Mouse (Mus musculus): ENCODE measurements around the gene Utp6.

Gene Utp6

DNA sequence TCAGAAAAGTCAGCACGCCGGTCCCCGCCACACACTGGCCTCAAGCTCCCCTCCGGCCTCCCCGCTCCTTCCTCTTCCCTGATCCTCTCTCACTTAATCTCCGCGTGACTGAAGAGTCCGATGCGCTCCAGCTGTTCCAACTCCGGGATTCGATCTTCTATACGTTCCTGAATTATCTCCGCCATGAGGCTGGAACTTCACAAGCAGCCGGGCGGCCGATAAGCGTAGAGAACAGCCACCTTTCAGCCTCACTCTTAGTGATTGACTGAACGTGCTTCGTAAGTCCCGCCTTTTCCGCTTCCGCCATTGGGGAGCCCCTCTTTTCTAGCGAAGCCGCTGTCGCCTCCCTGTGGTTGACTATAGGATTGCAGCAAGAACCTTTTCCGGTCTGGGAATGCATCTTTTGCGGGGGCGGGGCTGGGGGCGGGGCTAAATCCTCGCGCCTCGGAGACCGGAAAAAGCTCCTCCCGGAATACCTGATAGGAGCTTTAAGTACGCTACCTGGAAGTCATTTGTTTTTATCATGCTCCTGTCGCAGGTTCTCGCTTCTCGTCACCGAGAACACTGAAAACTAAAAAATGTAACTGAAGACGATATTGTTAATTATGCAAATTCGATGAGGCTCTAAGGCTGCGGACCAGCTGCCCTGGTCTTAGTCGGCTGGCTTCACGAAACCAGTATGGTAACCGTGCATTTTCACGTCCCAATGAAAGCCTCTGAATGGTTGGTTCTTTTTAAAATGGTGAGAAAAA lies at the start of gene Utp6:
Utp6 (minus strand) TSS at position 266 of the 752 bp plus-strand sequence.
- under 1% methylated on average over 46 of the region's 46 CpGs for WGBS

- WGBS: 4% methylated on average over 7 of the region's 7 CpGs
Observed at GRCm38 (mm10) chr11:79994271-79994988, 32.2 kb upstream of the Utp6 start.

- 2% methylated on average over 49 of the region's 74 CpGs for WGBS
Observed at GRCm38 (mm10) chr11:79993356-79994270, 31.4 kb upstream of the Utp6 start.

- WGBS: under 1% methylated on average over 73 of the region's 74 CpGs
Observed at GRCm38 (mm10) chr11:79992592-79993355, 30.6 kb upstream of the Utp6 start, which contains the start of gene Suz12. Gene Suz12, plus strand, starts transcription at chr11:79993106.

- 26% methylated on average over 21 of the region's 21 CpGs for WGBS
Observed at GRCm38 (mm10) chr11:79992035-79992591, 29.9 kb upstream of the Utp6 start.

DNA sequence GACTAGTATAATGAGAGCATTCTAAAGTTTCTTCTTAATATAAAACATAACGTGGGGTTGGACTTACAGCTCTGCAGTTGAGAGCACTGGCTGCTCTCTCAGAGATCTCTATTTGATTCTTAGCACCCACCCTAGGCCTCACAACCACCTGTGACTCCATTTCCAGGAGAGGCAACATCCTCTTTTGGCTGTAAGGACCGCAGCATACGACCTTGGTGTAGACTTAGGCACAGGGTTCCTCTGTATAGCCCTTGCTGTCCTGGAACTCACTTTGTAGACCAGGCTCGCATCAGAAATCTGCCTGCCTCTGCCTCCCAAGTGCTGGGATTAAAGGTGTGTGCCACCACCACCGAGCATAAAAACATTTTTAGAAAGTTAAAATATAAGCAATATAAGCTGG lies 29.4 kb upstream of the Utp6 start:
- 92% methylated on average over 5 of the region's 5 CpGs for WGBS

DNA sequence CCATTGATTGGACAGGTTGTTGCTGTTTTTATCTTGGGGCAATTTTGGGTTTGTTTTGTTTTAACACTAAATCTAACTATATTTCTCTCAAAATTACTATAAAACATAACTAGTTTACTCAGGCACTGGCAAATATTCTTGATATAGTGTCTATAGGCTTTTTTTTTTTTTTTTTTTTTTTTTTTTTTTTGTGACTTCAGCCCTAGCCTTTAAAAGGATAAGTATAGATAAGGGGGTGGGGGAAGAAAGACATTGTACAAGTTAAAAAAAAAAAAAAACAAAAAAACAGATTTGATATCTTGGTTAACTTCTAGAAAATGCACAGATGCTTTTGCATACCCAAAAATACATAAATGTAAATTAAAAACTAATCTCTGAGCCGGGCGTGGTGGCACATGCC lies 27.9 kb upstream of the Utp6 start:
- WGBS: 90% methylated on average over 2 of the region's 2 CpGs

DNA sequence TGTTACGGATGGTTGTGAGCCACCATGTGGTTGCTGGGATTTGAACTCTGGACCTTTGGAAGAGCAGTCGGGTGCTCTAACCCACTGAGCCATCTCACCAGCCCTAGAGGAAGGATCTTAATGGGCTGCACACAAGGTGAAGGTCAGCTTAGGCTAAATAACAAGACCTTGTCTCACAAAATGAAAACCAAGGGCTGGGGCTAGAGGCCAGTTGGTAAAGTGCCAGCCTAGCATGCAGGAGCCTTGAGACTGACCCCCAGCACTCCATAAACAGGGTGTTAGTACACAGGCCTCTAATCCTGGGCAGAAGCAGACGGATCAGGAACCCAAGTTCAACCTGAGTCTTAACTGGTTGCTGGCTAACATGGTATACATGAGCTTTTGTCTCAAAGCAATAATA lies 25.7 kb upstream of the Utp6 start:
- 95% methylated on average over 3 of the region's 3 CpGs for WGBS

DNA sequence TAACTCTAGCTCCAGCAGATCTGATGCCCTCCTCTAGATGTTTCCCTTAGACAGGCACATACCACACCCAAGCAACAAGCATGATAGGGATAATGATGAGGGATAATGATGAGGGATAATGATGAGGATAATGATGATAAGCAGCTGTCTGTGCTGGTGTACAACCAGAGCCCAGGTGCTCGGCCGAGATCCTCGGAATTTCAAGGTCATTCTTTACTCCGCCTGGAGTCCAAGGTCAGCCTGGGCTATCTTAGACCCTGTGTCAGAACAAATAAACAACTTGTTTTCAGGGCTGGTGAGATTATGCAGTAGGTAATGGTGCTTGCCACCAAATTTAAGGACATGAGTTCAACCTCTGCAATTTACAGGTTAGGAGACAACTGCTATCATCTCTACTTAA lies 24.7 kb upstream of the Utp6 start:
- 94% methylated on average over 4 of the region's 4 CpGs for WGBS

- WGBS: 91% methylated on average over 4 of the region's 4 CpGs
Observed at GRCm38 (mm10) chr11:79977747-79978146, 15.6 kb upstream of the Utp6 start.

GRCm38 (mm10) chr11:79977061-79977460 lies 14.9 kb upstream of the Utp6 start:
- WGBS: 92% methylated on average over 14 of the region's 14 CpGs

GRCm38 (mm10) chr11:79976645-79977044 lies 14.5 kb upstream of the Utp6 start:
- 93% methylated on average over 6 of the region's 6 CpGs for WGBS

DNA sequence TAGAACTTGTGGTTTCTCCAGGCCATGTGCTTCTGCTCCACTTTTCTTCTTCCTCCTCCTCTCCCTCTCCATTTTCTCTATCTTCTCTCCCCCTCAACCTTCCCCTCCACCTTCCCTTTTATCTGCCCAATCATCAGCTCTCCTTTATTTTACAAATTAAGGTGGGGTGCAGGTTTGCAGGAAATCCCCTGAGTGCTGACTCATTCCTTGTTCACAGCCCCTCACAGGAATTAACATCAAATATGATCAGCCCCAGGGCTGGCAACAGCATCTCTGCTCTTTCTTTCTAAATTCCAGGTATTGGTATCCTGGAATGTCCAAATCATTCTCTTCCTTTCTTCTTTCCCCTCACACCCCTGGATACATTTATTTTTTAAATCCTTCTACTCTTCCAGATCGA lies 14.0 kb upstream of the Utp6 start:
- 96% methylated on average over 1 of the region's 1 CpGs for WGBS

- WGBS: 84% methylated on average over 2 of the region's 2 CpGs
Observed at GRCm38 (mm10) chr11:79975377-79975776, 13.2 kb upstream of the Utp6 start.

- 1% methylated on average over 41 of the region's 41 CpGs for WGBS
Observed at GRCm38 (mm10) chr11:79973626-79974476, 11.7 kb upstream of the Utp6 start.

DNA sequence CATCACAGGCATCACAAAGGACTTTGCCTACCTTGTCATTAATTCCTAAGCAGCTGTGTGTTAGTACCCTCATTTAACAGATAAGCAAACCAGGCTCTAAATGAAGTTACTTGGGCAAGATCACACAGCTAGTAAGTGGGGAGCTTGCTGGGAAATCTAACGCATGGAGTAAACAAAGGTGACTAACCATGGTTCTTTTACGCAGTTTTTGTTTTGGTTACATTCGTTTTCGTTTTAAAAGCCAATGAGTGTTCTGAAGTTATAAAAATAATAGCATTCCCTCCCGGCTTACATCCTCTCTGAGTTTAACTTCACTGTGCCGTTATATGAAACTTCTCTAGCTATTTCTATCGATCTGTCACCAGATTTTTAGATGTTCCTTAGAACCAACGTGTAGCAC lies 10.9 kb upstream of the Utp6 start:
- 9% methylated on average over 8 of the region's 8 CpGs for WGBS

GRCm38 (mm10) chr11:79967752-79968151 lies 5.6 kb upstream of the Utp6 start:
- WGBS: 88% methylated on average over 10 of the region's 10 CpGs

- 21% methylated on average over 8 of the region's 8 CpGs for WGBS
Observed at GRCm38 (mm10) chr11:79965896-79966295, 3.7 kb upstream of the Utp6 start.

DNA sequence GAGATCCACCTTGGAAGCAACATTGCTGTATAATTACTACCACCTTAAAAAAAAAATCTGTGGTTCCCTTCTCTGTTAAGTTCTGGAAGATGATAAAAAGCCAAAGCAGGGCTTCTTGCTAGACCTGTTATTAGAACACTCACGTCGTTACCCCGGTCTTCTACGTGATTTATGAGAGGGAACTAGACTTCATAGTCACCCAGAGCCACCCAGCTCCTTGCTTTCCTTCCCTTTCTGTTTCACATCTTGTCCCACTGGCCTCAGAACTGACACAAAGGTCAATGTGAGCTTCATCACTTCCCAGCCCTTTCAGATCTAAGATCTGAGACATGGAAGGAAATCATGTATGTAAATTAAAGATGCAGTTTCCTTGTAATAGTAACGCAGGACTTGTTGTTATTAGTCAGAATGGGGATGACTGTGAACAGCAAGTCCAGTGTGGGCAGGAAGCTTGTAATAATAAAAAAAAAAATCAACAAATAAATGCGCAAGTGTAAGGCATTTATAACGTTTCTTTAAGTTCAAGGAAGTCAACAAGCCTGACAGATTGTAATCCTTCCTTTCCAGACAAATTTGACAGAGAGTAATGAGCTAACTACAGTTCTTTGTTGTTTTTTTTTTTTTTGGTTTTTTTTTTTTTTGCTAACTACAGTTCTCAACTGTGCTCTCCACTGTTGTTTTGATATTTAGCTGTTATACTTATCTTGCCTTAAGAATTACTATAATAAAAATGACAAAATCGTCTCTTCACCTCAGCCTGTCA lies 1.2 kb upstream of the Utp6 start:
- WGBS: 48% methylated on average over 8 of the region's 8 CpGs

DNA sequence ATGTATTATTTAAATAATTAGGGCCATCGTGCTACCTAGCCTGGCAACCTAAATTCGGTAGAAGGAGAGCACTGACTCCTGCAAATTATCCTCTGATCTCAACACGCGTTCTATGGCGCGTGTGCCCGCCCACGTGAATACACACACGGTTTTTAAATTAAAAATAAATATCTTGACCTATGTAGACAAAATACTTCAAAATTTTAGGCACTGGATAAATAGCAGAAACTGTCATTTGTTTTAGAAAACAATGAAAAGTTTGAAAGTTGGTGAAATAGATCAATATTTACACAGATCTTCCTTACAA lies 640 bp upstream of the Utp6 start:
- 2% methylated on average over 9 of the region's 9 CpGs for WGBS
